Mouse (Mus musculus) neutrophil, adult 5-6 weeks (primary cell): ENCODE results near the gene Itga6. TPM values are rescaled to one million over a fixed set of nuclear protein-coding genes. Genes with fewer than 3 reads are reported as not detected.

ENCODE experiments used
- total RNA-seq: library from RNA; stranded (forward); fragments of 200-1000 nt; gene quantifications from 2 replicates; pipeline ENCODE4 v1.2.3, GENCODE M21; 2017

The Itga6 gene
- total RNA-seq, 1 experiment from 2014 or later, result 57.4 TPM

Other genes with a start within 250 kb of the Itga6 start
- gene Dlx1, start 217.5 kb upstream of the Itga6 start, total RNA-seq, result 0.12 and 0.25 TPM in 2 replicates
- gene Dlx2, start 198.9 kb upstream of the Itga6 start, total RNA-seq, result not detected in 2 replicates
- gene Pdk1, start 127.6 kb downstream of the Itga6 start, total RNA-seq, result 36.2 and 39.0 TPM in 2 replicates
- 73.5 and 91.8 TPM in 2 replicates for gene Rapgef4, start 235.6 kb downstream of the Itga6 start, total RNA-seq